Mouse (Mus musculus): ENCODE data around the gene Osgin1.

DNA sequence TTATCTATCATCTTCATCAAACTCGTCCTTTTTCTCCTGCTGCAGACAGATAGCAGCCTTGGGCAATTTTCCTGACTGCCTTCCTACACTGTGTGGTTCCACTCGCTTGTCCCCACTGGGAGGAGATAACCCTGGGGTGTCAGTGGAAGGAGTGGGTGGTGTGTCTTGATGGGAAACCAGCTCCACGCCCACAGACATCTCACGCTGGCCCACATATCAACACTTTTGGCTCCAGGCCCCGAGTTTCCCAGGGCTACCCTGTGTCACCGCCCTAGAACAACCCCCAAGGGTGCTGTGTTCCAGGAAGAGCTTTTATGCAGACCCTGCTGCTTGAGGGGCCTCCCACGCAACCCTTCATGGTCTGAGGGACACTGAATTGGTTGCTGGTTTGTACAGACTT is 29.8 kb downstream of the Osgin1 start:
- TF ChIP-seq POLR2A (IDR thresholded peaks at IDR 0.05; ENCODE audit: borderline replicate concordance, low read depth, low read length) (no peak), CTCF (IDR thresholded peaks at IDR 0.05; ENCODE audit: low read depth, low read length) (no peak)

Data from bone marrow macrophage, adult 2 months (primary cell).